Mouse (Mus musculus) cortical plate, adult 2 months (tissue): ENCODE results near the gene Pcmt1. TPM values are rescaled to one million over a fixed set of nuclear protein-coding genes. Genes with fewer than 3 reads are reported as not detected.

ENCODE experiments used
- H3K27ac ChIP-seq: fragments of 200-500 bp; 2 replicates; pipeline ENCODE4 v1.5.1; 2012; ENCODE audit warnings: low read length, control low read depth, inconsistent platforms; ENCODE audit not compliant: insufficient read depth
- H3K4me1 ChIP-seq: fragments of 200-500 bp; 2 replicates; pipeline ENCODE4 v1.6.1; 2011; ENCODE audit warnings: low read length; ENCODE audit not compliant: control insufficient read depth, insufficient read depth
- H3K4me3 ChIP-seq: fragments of 200-500 bp; 2 replicates; pipeline ENCODE4 v1.5.1; 2011; ENCODE audit warnings: mild to moderate bottlenecking, low read length, control low read depth; ENCODE audit not compliant: insufficient read depth
- CTCF ChIP-seq: fragments of 200-500 bp; IDR thresholded peaks from 2 replicates; pipeline ENCODE4 v1.5.1; 2011; ENCODE audit warnings: mild to moderate bottlenecking, control low read depth, low read length; ENCODE audit not compliant: insufficient read depth; ENCODE audit errors: extremely low read depth
- POLR2A ChIP-seq: fragments of 200-500 bp; IDR thresholded peaks from 2 replicates; pipeline ENCODE4 v1.6.1; 2011; ENCODE audit warnings: mild to moderate bottlenecking, low read length, control low read depth; ENCODE audit not compliant: insufficient read depth; ENCODE audit errors: extremely low read depth
- polyA plus RNA-seq: library from polyadenylated mRNA; depleted of rRNA; stranded (reverse); fragments of >200 nt; gene quantifications from 2 replicates; pipeline ENCODE4 v1.2.3, GENCODE M21; 2012

Pcmt1 gene
- polyA plus RNA-seq, 1 experiment, result 158 TPM

DNA sequence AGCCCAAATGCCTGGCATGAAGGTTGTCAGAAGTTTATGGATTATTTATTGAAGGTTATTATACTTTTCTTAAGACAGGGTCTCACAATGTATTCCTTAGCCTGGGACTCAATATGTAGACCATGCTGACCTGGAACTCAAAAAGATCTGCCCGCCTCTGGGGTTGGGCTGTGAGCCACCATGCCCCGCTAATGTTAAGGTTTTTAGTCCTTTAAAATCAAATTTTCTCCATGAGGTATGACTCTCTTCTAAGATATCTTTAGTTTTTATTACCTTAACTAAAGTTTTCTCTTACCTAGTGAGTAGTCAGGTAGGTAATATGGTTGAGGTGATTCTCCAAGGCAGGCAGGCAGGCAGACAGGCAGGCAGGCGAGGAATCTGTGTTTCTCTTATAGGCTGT lies 1.3 kb upstream of the Pcmt1 start:
- H3K4me3 ChIP-seq, result peak overlapping the region; percentile 89; the same call in 1 of the 2 replicates
- peaks cover 12% of the 10 kb centered on the region; the same call in 1 of the 2 replicates for H3K4me1 ChIP-seq
- H3K27ac ChIP-seq, result no peak overlapping the region
- no peak for TF ChIP-seq CTCF
- no peak for TF ChIP-seq POLR2A

DNA sequence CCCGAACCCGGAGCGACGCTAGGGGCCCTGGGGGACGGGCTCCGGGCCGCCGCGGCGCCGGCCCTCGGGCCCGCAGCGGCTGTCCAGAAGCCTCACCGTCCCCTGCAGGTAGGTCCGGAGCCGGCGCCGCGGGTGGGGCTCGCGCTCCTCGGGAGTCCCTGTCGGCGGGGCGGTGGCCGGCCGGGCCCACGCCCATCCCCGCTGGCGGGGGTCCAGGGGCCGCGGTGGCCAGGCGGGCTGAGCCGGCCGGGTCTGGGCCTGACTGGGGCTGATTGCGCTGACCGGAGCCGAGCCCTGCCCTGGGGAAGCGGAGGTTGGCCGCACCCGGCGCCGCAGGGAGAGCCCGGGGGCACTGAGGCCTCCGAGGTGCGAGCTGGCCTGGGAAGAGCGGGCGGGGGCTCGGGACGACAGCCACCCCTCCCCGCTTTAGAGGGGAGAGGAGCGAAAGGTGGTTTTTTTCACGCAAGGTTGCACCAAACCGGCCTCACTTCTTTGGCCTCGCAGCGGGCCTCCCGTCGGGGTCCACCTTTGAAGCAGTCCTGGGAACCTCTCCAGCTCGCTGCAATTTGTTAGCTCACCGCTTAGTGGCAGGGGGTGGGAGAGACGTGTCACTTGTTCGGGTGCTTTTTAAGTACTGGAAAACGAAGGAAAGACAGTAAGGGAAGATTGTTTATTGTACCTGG lies 548 bp upstream of the Pcmt1 start:
- 0 out of 2 replicates have a peak, but pooled peaks have one; percentile 9 for TF ChIP-seq CTCF
- TF ChIP-seq POLR2A, result no peak
- Histone ChIP-seq H3K27ac (peak overlapping the region; percentile 97), H3K4me1 (peaks cover 12% of the 10 kb centered on the region; the same call in 1 of the 2 replicates), H3K4me3 (peak overlapping the region; percentile 89)

DNA sequence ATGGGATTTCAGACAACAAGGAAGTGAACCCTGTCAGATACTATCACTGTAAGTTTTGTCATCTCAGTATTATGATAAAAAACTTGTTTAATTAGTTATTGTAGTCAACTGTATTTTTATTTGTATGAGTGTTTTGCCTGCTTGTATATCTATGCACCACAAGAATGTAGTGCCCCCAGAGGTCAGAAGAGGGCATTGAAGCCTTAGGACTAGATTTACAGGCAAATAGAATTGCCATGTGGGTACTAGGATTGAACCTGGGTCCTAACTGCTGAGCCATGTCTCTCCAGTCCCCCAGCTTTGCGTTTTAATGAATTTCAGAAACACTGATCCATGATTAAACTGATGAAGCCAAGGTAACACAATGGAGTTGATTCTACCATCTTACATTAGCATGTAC lies 7.3 kb downstream of the Pcmt1 start:
- Histone ChIP-seq H3K4me1 (no peaks in the 10 kb centered on the region), H3K4me3 (no peak overlapping the region), H3K27ac (no peak overlapping the region)
- TF ChIP-seq CTCF (no peak), POLR2A (no peak)

DNA sequence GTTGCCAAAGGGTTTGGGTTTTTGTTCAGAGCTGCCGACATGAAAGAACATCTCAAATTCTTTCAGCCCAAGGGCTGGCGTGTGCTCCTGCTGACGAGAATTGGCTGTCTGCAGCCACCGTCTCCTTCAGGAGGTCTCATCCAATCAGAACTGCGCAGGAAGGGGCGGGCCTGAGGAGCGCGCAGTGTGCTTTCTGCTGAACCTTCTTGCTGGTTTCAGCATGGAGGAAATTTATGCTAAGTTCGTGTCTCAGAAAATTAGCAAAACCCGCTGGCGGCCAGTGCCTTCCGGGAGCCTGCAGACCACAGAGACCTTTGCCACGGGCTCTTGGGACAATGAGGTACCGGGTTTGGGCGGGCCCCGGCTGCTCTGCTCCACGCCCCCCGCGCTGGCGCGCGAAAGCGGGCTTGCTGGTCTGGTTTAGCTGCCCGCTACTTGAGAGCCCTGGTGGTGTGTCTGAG lies 13.6 kb downstream of the Pcmt1 start, which contains the start of gene Nup43:
Gene Nup43, plus strand, starts transcription at position 162 of the 461 bp plus-strand sequence.
- TF ChIP-seq CTCF (no peak), POLR2A (peak; percentile 58; the same call in 1 of the 2 replicates)
- Histone ChIP-seq H3K27ac (no peak within 1 kb of the TSS), H3K4me3 (peak within 1 kb of the TSS; percentile 57), H3K4me1 (no peaks in the 10 kb centered on the region)

DNA sequence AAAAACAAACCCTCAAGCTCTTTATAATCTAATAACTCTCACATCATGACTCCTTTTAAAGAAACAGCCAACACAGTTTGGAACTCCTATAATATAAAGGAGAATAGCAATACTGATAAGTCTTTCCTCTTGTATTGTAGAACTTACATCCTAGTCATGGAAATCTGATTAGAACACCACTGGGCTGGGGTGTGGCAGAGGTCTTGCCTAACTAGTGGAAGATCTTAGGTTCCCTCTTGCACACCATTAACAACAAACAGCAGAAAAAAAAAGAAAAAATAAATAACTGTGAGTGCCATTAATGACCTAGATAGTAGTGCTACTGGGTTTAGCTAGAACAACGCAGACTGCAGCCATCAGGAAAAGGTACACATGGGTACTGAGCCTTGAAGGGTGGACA lies 16.0 kb downstream of the Pcmt1 start:
- no peak overlapping the region for H3K4me3 ChIP-seq
- H3K4me1 ChIP-seq, result peaks cover 1% of the 10 kb centered on the region; the same call in 1 of the 2 replicates
- no peak overlapping the region for H3K27ac ChIP-seq
- TF ChIP-seq CTCF (no peak), POLR2A (no peak)

DNA sequence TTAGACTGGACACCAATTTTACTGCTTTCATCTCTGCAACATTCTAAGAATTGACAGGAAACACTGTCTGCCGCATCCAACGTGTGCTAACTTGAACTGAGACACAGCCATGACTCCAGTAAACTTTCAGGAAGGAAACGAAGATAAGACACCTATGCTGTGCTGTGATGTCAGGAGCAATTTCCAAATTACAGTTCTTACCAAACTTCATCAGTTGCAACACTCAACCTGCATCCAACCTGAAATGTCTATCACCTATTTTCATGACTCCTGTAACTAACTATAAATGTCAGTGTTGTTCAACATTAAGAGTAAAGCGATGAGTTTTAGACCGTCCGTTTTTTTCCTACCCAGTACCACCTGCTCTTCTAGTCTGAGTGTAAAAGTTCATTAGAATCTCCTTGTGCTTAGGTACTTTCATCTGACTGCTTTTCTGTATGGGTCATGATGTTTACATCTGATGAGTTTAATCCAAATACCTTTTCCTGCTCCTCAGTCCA lies 16.9 kb downstream of the Pcmt1 start:
- H3K27ac ChIP-seq, result peak overlapping the region; percentile 93; the same call in 1 of the 2 replicates

DNA sequence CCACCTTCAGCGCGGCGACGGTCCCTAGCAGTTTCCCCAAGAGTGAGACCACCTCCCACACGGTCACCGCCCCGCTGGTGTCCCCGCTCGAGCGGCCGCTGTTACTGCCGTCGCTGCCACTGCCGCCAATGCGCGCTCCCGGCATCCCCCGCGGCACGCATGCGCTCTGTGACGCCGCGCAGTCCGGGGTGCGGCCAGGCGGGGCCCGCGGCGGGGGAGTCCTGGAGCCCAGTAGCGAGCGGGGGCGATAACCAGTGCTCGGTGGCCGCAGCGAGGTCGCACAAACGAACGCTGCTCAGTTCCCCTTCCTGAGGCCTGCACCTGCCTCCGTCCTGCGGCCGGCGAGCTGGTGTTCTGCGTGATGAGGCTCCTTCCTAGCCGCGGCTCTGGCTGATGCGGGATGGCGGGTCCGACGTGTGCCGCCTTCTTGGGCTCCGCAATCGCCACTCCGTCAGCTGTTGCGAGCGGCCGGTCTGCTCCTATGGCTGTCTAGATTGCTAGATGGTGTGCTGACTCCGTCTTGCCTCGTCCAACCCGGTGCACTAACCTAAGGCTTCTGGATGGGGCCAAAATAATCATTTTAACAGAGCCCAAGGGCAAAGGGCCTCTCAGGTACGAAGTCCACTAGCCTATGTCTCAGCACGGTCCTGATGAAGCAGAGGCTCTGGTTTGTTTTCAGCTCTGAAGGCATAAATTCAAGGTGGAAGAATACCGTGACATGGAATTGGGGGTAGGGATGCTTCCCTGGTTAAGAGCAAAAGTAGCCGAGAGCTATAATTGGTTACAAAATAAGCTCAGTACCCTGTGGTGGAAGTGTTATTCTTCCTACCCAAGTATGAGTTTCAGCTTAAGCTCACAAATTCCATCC lies 17.5 kb downstream of the Pcmt1 start:
- H3K4me3 ChIP-seq, result peak overlapping the region; percentile 69
- peaks cover 1% of the 10 kb centered on the region; the same call in 1 of the 2 replicates for H3K4me1 ChIP-seq
- H3K27ac ChIP-seq, result peak overlapping the region; percentile 93
- TF ChIP-seq POLR2A (peak; percentile 71), CTCF (no peak)

More for the DNA sequence above, 16.9 kb downstream of the Pcmt1 start:
- TF ChIP-seq POLR2A (no peak), CTCF (no peak)
- Histone ChIP-seq H3K4me1 (peaks cover 1% of the 10 kb centered on the region; the same call in 1 of the 2 replicates), H3K4me3 (peak overlapping the region; percentile 69)

DNA sequence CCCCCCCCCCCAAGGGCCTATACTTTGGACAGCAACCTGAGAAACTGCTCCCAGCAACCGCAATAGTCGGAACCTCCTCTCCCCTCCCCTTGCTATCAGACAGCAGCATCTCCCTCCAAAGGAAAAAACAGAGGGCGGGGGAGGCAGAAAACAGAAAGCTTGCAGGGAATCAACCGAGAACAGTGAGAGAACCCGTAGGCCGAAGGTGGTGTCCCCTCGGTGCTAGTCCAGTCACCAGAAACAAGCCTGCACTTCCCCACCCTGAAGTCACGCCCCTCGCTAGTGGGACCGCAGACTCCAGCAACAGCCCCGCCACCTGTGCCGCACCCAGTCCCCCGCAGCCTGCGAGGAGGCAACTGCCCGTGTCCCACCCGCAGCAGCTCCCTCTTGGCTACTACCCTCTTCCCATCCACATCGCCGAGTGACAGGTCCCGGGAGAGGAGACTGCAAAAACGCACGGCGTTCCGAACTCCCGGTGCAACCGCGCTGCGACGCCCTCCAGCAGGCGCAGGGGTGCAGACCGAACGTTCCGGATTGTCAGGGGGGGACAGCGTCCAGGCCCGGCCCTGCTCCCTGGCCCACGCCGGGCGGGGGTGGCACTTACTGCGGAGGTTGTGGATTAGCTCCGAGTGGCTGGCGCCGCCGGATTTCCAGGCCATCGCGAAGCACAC lies 18.3 kb downstream of the Pcmt1 start:
- Histone ChIP-seq H3K4me3 (peak overlapping the region; percentile 69), H3K27ac (peak overlapping the region; percentile 61; the same call in 1 of the 2 replicates), H3K4me1 (peaks cover 1% of the 10 kb centered on the region; the same call in 1 of the 2 replicates)
- TF ChIP-seq CTCF (no peak), POLR2A (no peak)

DNA sequence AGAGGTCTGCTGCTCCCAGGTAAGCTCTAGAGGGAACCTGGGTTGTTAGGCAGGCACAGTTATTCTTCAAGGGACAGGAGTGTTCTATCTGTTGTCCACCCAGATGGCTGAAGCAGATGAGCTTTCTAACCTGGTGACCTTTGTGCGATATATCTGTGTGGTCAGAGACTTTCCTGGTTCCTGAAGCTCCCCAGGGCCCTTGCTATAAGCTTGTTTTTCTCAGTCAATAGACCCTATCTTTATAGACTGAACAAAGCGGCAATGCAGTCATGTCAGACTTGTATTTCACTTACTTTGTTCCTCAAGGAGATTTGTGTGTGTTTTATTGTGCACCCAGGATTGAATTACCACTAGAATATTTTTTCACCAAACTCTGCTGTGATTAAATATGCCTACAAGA lies 29.9 kb downstream of the Pcmt1 start:
- TF ChIP-seq CTCF (no peak), POLR2A (no peak)
- peaks cover 6% of the 10 kb centered on the region for H3K4me1 ChIP-seq
- no peak overlapping the region for H3K4me3 ChIP-seq
- no peak overlapping the region for H3K27ac ChIP-seq
